Mouse (Mus musculus) retina, postnatal 7 days (tissue): ENCODE measurements around the gene Rasa2.
"Not testable (repeated sequence)": the region's sequence is repeated elsewhere in the genome, so short reads cannot be mapped to it uniquely, and the experiment has no call there.

ENCODE experiments used
- DNase-seq: peaks from one replicate; pipeline ENCODE4 v3.0.0-alpha.2; 2012; ENCODE audit warnings: low read depth, low spot score

The Rasa2 gene

DNA sequence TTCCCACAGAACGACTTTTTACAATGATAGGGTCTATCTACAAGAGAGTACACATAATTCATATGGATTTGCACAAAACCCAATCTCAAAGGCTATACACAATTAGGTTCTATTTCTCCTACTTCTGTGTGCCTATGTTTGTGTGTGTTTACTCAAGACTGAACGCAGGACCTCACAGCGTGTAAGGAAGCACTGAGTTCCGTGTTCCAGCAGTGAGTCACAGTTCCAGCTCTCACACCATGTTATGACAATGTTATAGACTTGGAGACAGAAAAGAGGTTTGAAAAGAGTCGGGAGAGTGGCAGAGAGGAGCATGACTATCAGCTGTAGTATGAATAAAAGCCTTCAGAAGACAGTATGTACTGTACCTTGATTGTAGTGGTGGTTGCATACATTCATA, 42.1 kb downstream of the Rasa2 start:
- no peak for DNase-seq

GRCm38 (mm10) chr9:96583496-96583895, 47.9 kb downstream of the Rasa2 start:
- no peak for DNase-seq

- DNase-seq, result no peak
Observed at GRCm38 (mm10) chr9:96583076-96583475, 48.3 kb downstream of the Rasa2 start.

GRCm38 (mm10) chr9:96578190-96578589, 53.2 kb downstream of the Rasa2 start:
- DNase-seq, result no peak

GRCm38 (mm10) chr9:96577674-96578073, 53.7 kb downstream of the Rasa2 start:
- no peak for DNase-seq

- peak; percentile 31 for DNase-seq
Observed at GRCm38 (mm10) chr9:96573252-96573651, 58.2 kb downstream of the Rasa2 start.

GRCm38 (mm10) chr9:96572754-96573153, 58.7 kb downstream of the Rasa2 start:
- no peak for DNase-seq

GRCm38 (mm10) chr9:96566470-96566996, 64.9 kb downstream of the Rasa2 start:
- no peak for DNase-seq

DNA sequence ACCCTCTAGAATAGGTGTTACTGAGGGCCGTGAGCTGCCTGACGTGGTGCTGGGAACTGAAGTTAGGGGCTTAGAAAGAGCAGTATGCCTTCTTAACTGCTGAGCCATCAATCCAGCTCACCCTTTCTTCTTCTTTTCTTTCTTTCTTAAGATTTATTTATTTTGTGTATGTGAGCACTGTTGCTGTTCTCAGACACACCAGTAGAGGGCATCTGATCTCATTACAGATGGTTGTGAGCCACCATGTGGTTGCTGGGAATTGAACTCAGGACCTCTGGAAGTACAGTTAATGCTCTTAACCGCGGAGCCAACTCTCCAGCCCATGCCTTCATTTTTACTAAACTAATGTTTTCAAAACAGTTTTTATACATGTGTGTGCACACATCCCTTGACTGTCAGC, 67.9 kb downstream of the Rasa2 start:
- no peak for DNase-seq

DNA sequence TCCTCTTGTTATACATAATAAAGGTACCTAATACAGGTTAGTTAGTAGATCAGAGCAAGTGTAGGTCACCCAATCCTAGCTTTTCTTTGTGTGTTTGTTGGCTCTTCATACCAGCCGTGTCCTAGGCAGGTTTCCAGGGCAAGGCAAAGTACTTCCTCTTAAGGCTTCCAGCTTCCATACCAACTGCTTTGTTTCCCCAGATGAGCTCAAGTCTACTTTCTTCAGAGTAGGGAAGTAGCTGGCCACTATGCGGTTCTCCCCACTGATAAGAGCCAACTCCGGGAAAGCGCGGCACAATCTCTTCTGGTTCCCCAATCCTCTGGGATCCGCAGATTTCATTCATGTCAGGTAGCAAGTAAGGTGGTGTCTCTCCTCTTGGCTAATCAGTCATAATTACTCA, 72.3 kb downstream of the Rasa2 start:
- no peak for DNase-seq

- no peak for DNase-seq
Observed at GRCm38 (mm10) chr9:96558594-96558993, 72.8 kb downstream of the Rasa2 start.

DNA sequence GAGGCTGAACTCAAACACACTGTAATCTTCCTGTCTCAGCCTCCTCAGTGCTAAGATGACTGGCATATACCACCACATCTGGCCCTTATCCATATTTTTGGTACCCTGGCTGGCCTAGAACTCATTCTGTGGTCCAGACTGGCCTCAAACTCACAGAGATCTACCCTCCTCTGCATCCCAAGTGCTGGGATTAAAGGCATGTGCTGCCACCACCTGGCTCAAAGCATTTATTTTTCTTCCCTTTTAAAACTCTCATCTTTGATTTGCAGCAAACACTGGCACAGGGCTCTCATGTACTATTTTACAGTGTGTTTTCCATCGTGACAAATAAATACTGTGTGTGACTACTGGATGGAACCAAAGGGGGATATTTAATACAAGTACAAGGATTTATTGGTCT, 77.3 kb downstream of the Rasa2 start:
- DNase-seq, result no peak

DNA sequence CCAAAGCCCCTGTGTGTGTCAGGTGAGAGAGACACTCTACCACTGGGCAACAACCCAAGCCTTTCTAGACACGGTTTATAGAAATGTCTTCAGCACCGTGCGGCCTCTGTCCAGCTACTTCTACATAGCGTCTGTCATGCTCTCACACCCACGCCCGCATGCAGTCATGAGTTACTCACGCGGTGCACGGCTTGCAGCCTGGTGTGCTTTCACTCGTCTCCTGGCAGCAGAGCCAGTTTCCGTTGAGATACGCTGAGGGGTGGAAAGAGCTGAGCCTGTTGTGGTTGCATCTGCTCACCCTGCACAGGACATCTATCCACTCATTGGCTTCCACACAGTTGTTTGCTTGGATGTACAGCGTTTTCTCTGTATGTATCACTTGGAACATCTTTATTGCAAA, 86.0 kb downstream of the Rasa2 start:
- DNase-seq, result no peak

DNA sequence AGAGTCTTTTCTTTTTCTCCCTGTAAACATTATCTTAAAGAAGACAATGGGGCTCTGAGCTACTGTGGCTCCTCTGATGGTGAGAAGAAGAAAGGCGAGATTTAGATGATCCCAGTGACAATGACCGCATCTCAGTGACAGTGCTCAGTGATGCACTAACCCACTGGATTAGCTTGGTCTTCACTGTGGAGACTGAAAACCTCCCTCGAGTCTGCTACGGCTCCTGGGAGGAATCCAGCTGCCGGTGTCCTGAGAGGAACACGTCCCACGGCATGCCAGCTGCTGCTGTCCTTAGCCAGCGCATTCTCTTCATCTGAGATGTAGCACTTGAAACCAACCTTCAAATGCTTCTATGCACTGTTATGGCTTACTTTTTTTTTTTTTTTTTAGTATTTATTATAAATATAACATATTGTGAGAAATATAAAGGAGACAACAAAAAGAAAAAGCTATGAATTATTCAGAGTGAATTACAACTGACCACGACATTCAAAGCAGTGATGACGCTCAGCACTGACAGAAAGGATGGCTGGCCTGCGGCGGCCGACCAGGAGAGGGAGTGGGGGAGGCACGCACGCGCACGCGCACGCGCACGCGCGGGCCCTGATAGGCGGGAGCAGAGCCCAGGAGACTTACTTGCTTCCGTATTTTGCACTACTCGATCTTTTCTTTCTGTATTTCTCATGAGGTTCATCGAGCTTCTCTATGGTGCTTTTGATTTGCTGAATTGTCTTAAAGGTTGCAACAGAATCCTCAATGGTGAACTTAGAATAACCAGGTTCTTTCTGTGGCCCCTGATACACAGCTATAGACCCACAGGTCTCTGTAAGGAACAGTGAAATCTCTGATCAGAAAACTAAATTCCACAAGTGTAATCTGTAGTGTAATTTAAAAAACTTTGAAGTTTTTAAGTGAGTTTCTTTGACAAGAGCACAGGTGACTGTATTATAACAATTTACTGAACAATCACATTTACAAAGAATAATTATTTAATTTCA, 87.5 kb downstream of the Rasa2 start:
- DNase-seq, result peak; percentile 42

GRCm38 (mm10) chr9:96538916-96539315, 92.5 kb downstream of the Rasa2 start:
- DNase-seq, result no peak

GRCm38 (mm10) chr9:96537615-96537919, 93.8 kb downstream of the Rasa2 start:
- DNase-seq, result no peak

- DNase-seq, result no peak
Observed at GRCm38 (mm10) chr9:96536895-96537614, 94.4 kb downstream of the Rasa2 start.

- DNase-seq, result not testable (repeated sequence)
Observed at GRCm38 (mm10) chr9:96536093-96536492, 95.3 kb downstream of the Rasa2 start.

DNA sequence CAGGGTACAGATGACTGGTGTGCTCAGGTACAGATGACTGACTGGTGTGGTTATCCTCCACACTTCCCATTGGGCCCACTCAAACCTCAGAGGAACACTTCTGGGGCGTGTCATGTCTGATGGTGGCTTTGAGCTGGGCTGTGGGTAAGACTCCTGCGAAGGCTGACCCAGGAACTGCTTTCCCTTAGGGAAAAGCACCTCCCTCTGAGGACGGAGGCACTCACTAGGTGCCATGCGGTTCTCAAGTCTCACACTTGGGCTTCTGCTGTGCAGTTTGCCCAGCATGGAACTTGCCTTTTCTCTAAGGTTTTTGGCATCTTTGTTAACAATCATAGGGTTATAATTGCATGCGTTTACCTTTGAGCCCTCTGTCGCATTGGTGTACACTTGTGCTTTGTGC, 96.0 kb downstream of the Rasa2 start:
- no peak for DNase-seq

DNA sequence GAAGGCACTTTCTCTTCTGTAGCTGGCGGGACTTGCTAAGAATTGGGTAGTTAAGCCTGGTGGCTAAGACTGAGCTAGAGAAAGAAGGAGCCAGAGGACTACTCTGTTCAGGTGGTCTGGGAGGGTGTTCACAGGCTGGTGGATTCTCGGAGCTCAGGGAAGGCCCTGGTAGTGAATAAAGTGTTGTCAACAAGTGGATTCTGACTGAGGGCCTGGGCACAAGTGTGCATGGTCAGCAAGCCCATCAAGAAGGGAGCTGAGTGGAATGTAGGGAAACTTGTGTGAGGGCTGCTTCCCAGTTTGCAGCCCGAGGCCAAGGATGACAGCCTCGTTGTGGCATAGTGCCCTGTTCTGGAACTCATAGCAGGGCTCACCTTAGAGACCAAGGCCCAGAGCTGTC, 97.2 kb downstream of the Rasa2 start:
- no peak for DNase-seq

GRCm38 (mm10) chr9:96533476-96533875, 97.9 kb downstream of the Rasa2 start:
- DNase-seq, result no peak

- no peak for DNase-seq
Observed at GRCm38 (mm10) chr9:96532531-96532930, 98.9 kb downstream of the Rasa2 start.

- DNase-seq, result no peak
Observed at GRCm38 (mm10) chr9:96530674-96531081, 100.7 kb downstream of the Rasa2 start.
